Mouse (Mus musculus): ENCODE results near the gene Ccnb1ip1. TPM values are rescaled to one million over a fixed set of nuclear protein-coding genes. Genes with fewer than 3 reads are reported as not detected.
"Not testable (repeated sequence)": the region's sequence is repeated elsewhere in the genome, so short reads cannot be mapped to it uniquely, and the experiment has no call there.

Ccnb1ip1 gene
- polyA plus RNA-seq, 1 experiment from 2014 or later: not detected

DNA sequence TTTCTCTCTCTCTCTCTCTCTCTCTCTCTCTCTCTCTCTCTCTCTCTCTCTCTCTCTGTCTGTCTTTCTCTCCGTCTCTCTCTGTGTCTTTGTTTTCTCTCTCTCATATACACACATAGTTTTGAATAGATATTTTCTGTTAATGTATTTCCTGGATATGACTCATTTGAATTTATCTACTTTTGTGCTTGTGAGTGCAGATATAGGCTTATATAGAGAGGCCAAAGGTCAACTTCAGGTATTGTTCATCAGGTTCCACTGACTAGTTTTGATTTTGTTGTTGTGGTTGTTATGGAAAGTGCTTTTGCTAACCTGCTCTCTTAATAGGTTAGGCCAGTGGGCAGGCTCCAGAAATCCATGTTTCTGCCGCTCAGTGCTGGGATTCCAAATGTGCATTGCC, 5.5 kb upstream of the Ccnb1ip1 start:
- Histone ChIP-seq H3K4me2 (ENCODE audit: low read depth, low read length) (no peak overlapping the region), H3K4me1 (ENCODE audit: control insufficient read depth, insufficient read depth, low read length) (peaks cover 3% of the 10 kb centered on the region; the same call in 1 of the 2 replicates), H3K27me3 (replicated peaks; ENCODE audit: control insufficient read depth, insufficient read depth, low read length) (no peaks in the 10 kb centered on the region), H3K4me3 (ENCODE audit: low read depth, low read length) (no peak overlapping the region), H3K9me3 (ENCODE audit: control insufficient read depth, low read length) (no peaks in the 10 kb centered on the region), H3K9ac (ENCODE audit: low read depth, low read length) (no peak overlapping the region), H3K27ac (replicated peaks; ENCODE audit: low read depth, low read length) (no peak overlapping the region), H3K36me3 (ENCODE audit: control insufficient read depth, insufficient read depth, low read length) (peaks cover 74% of the 10 kb centered on the region)
- 86% methylated on average over 2 of the region's 2 CpGs for WGBS
- DNase-seq (ENCODE audit: low spot score) (no peak), ATAC-seq (ENCODE audit: low read depth) (no peak)

GRCm38 (mm10) chr14:50806469-50806868, 1.1 kb downstream of the Ccnb1ip1 start:
- H3K36me3 ChIP-seq (ENCODE audit: control insufficient read depth, insufficient read depth, low read length): peaks cover 15% of the 10 kb centered on the region
- WGBS: 90% methylated on average over 5 of the region's 5 CpGs
- H3K4me1 ChIP-seq (ENCODE audit: control insufficient read depth, insufficient read depth, low read length); H3K27me3 ChIP-seq (replicated peaks; ENCODE audit: control insufficient read depth, insufficient read depth, low read length); DNase-seq (ENCODE audit: low spot score); H3K9me3 ChIP-seq (ENCODE audit: control insufficient read depth, low read length); ATAC-seq (ENCODE audit: low read depth): not testable (repeated sequence)
- H3K4me3 ChIP-seq (ENCODE audit: low read depth, low read length): peak overlapping the region; percentile 63
- peak overlapping the region; percentile 64 for H3K4me2 ChIP-seq (ENCODE audit: low read depth, low read length)
- 0 out of 2 replicates have a peak overlapping the region, but pooled peaks have one; percentile 94 for H3K27ac ChIP-seq (replicated peaks; ENCODE audit: low read depth, low read length)
- H3K9ac ChIP-seq (ENCODE audit: low read depth, low read length): peak overlapping the region; percentile 80; the same call in 1 of the 2 replicates

DNA sequence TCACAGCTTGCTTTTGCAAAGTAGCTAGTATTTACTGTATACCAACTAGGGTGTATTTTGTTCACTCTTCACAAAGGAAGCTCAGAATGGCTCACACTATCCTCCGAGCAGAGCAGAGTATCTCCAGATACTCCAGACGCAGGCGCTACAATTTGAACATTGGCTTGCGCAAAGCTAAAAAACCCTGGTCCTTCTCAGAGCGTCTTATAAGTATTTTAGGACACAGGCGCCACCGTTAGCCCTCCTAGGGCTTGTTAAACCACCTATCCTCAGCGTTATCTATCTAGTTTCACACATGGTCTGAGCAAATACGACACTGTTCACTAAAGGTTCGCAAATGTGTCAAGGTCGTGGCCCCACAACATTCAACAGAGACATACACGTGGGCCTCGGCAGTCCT, 2.8 kb downstream of the Ccnb1ip1 start:
- H3K4me1 ChIP-seq (ENCODE audit: control insufficient read depth, insufficient read depth, low read length): peaks cover 3% of the 10 kb centered on the region; the same call in 1 of the 2 replicates
- no peak overlapping the region for H3K4me3 ChIP-seq (ENCODE audit: low read depth, low read length)
- H3K9ac ChIP-seq (ENCODE audit: low read depth, low read length): no peak overlapping the region
- H3K27me3 ChIP-seq (replicated peaks; ENCODE audit: control insufficient read depth, insufficient read depth, low read length): no peaks in the 10 kb centered on the region
- H3K36me3 ChIP-seq (ENCODE audit: control insufficient read depth, insufficient read depth, low read length): peaks cover under 1% of the 10 kb centered on the region; the same call in 1 of the 2 replicates
- no peaks in the 10 kb centered on the region for H3K9me3 ChIP-seq (ENCODE audit: control insufficient read depth, low read length)
- H3K27ac ChIP-seq (replicated peaks; ENCODE audit: low read depth, low read length): no peak overlapping the region
- no peak overlapping the region for H3K4me2 ChIP-seq (ENCODE audit: low read depth, low read length)
- DNase-seq (ENCODE audit: low spot score): no peak
- no peak for ATAC-seq (ENCODE audit: low read depth)
- WGBS: 70% methylated on average over 13 of the region's 13 CpGs

- 57% methylated on average over 4 of the region's 4 CpGs for whole genome bisulfite sequencing
- Histone ChIP-seq H3K4me2 (ENCODE audit: low read depth, low read length) (no peak overlapping the region), H3K36me3 (ENCODE audit: control insufficient read depth, insufficient read depth, low read length) (no peaks in the 10 kb centered on the region), H3K27me3 (replicated peaks; ENCODE audit: control insufficient read depth, insufficient read depth, low read length) (no peaks in the 10 kb centered on the region), H3K9me3 (ENCODE audit: control insufficient read depth, low read length) (no peaks in the 10 kb centered on the region), H3K9ac (ENCODE audit: low read depth, low read length) (no peak overlapping the region), H3K4me1 (ENCODE audit: control insufficient read depth, insufficient read depth, low read length) (no peaks in the 10 kb centered on the region), H3K4me3 (ENCODE audit: low read depth, low read length) (no peak overlapping the region), H3K27ac (replicated peaks; ENCODE audit: low read depth, low read length) (no peak overlapping the region)
- peak; percentile 33 for DNase-seq (ENCODE audit: low spot score)
- ATAC-seq (ENCODE audit: low read depth): no peak
Observed at GRCm38 (mm10) chr14:50802843-50803562, 4.5 kb downstream of the Ccnb1ip1 start.

DNA sequence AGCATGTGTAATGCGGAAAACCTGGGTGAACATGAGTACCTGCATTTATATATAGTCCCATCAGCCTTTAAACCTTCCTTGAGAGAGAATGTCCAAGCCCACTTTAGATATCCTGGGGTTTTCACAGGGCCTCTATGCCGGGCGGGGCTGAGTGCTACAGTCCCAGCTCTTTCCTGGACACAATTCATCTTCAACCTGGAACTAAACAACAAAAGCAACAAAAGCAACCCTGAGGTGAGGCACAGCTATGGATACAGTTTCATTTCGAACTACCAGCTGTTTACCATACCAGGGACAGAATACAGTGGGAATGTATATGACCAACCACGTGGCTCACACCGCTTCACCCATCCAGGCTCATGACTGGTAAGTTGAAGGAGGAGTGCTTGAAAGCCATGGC, 5.1 kb downstream of the Ccnb1ip1 start:
- Histone ChIP-seq H3K4me1 (ENCODE audit: control insufficient read depth, insufficient read depth, low read length) (no peaks in the 10 kb centered on the region), H3K9ac (ENCODE audit: low read depth, low read length) (no peak overlapping the region), H3K27me3 (replicated peaks; ENCODE audit: control insufficient read depth, insufficient read depth, low read length) (no peaks in the 10 kb centered on the region), H3K4me2 (ENCODE audit: low read depth, low read length) (no peak overlapping the region), H3K27ac (replicated peaks; ENCODE audit: low read depth, low read length) (no peak overlapping the region), H3K36me3 (ENCODE audit: control insufficient read depth, insufficient read depth, low read length) (no peaks in the 10 kb centered on the region), H3K4me3 (ENCODE audit: low read depth, low read length) (no peak overlapping the region), H3K9me3 (ENCODE audit: control insufficient read depth, low read length) (no peaks in the 10 kb centered on the region)
- DNase-seq (ENCODE audit: low spot score) (no peak), ATAC-seq (ENCODE audit: low read depth) (no peak)
- 88% methylated on average over 6 of the region's 6 CpGs for WGBS

DNA sequence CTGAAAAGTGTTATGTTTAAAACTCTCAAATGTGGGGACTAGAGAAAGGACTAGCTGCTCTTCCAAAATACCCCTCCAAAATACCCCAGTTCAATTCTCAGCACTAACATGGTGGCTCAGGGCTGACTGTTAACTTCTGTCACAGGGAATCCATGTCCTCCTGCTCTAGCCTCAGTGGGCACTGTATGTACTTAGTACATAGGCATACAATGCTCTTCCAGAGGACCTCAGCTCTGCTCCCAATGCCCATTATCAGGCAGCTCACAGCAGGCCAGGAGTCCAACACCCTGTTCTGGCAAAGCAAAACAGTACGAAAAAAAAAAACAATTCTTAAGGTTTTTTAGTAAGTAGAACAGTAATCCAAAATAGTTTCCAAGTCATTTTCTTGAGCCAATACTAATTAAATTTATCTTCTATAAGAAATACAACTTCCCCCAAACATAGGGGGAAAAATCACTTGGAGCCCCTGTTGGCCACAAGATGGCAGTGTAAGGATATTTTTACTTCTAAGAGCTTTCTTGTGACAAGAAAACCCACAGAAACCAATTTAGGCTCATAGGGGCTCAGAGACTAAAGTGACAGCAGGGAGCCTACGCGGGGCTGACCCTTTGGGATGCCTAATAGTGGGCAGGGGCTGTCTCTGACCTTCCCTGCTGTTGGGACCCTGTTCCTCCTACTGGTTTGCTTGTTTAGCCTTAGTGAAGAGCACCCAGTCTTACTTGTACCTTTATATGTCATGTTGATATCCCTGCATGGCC, 7.9 kb downstream of the Ccnb1ip1 start:
- no peaks in the 10 kb centered on the region for H3K27me3 ChIP-seq (replicated peaks; ENCODE audit: control insufficient read depth, insufficient read depth, low read length)
- peak; percentile 82 for DNase-seq (ENCODE audit: low spot score)
- no peak overlapping the region for H3K9ac ChIP-seq (ENCODE audit: low read depth, low read length)
- H3K4me1 ChIP-seq (ENCODE audit: control insufficient read depth, insufficient read depth, low read length): no peaks in the 10 kb centered on the region
- H3K27ac ChIP-seq (replicated peaks; ENCODE audit: low read depth, low read length): no peak overlapping the region
- no peak overlapping the region for H3K4me2 ChIP-seq (ENCODE audit: low read depth, low read length)
- WGBS: 9% methylated on average over 3 of the region's 3 CpGs
- no peak for ATAC-seq (ENCODE audit: low read depth)
- H3K4me3 ChIP-seq (ENCODE audit: low read depth, low read length): no peak overlapping the region
- H3K9me3 ChIP-seq (ENCODE audit: control insufficient read depth, low read length): no peaks in the 10 kb centered on the region
- no peaks in the 10 kb centered on the region for H3K36me3 ChIP-seq (ENCODE audit: control insufficient read depth, insufficient read depth, low read length)

- DNase-seq (ENCODE audit: low spot score) (no peak), ATAC-seq (ENCODE audit: low read depth) (no peak)
- no peaks in the 10 kb centered on the region for H3K9me3 ChIP-seq (ENCODE audit: control insufficient read depth, low read length)
- no peak overlapping the region for H3K4me2 ChIP-seq (ENCODE audit: low read depth, low read length)
- no peak overlapping the region for H3K4me3 ChIP-seq (ENCODE audit: low read depth, low read length)
- H3K27ac ChIP-seq (replicated peaks; ENCODE audit: low read depth, low read length): no peak overlapping the region
- H3K36me3 ChIP-seq (ENCODE audit: control insufficient read depth, insufficient read depth, low read length): no peaks in the 10 kb centered on the region
- H3K9ac ChIP-seq (ENCODE audit: low read depth, low read length): no peak overlapping the region
- H3K4me1 ChIP-seq (ENCODE audit: control insufficient read depth, insufficient read depth, low read length): no peaks in the 10 kb centered on the region
- H3K27me3 ChIP-seq (replicated peaks; ENCODE audit: control insufficient read depth, insufficient read depth, low read length): no peaks in the 10 kb centered on the region
- 57% methylated on average over 2 of the region's 2 CpGs for WGBS
Observed at GRCm38 (mm10) chr14:50798512-50798911, 9.0 kb downstream of the Ccnb1ip1 start.

- Histone ChIP-seq H3K27ac (replicated peaks; ENCODE audit: low read depth, low read length) (no peak overlapping the region), H3K27me3 (replicated peaks; ENCODE audit: control insufficient read depth, insufficient read depth, low read length) (no peaks in the 10 kb centered on the region), H3K4me1 (ENCODE audit: control insufficient read depth, insufficient read depth, low read length) (no peaks in the 10 kb centered on the region), H3K36me3 (ENCODE audit: control insufficient read depth, insufficient read depth, low read length) (no peaks in the 10 kb centered on the region), H3K9ac (ENCODE audit: low read depth, low read length) (no peak overlapping the region), H3K9me3 (ENCODE audit: control insufficient read depth, low read length) (no peaks in the 10 kb centered on the region), H3K4me3 (ENCODE audit: low read depth, low read length) (no peak overlapping the region), H3K4me2 (ENCODE audit: low read depth, low read length) (no peak overlapping the region)
- ATAC-seq (ENCODE audit: low read depth) (no peak), DNase-seq (ENCODE audit: low spot score) (no peak)
- 84% methylated on average over 1 of the region's 1 CpGs for WGBS
Observed at GRCm38 (mm10) chr14:50796464-50796863, 11.1 kb downstream of the Ccnb1ip1 start.
